Mouse (Mus musculus) left cerebral cortex, postnatal 25 days (tissue): ENCODE measurements around the gene Pou6f1. TPM values are rescaled to one million over a fixed set of nuclear protein-coding genes. Genes with fewer than 3 reads are reported as not detected.
A peak's percentile ranks its signal among the peaks of the same experiment; 100 is the strongest.

Source experiments
- DNase-seq, 2 experiments: peaks; one replicate each; pipeline ENCODE4 v3.0.0; 2022; ENCODE audit warnings: low spot score in 2 of 2, mixed read lengths in 1 of 2
- intact Hi-C: fragments of 180-260 bp; cut with DNase I; formaldehyde crosslinking; loops from one replicate; pipeline ENCODE4 v1.15.1; 2025
- total RNA-seq, 2 experiments: library from RNA; stranded (reverse); gene quantifications; 2 replicates each; pipeline ENCODE4 v1.2.3; 2021

The Pou6f1 gene
- 100 to 1,000 TPM; 132 to 133 TPM for total RNA-seq

DNA sequence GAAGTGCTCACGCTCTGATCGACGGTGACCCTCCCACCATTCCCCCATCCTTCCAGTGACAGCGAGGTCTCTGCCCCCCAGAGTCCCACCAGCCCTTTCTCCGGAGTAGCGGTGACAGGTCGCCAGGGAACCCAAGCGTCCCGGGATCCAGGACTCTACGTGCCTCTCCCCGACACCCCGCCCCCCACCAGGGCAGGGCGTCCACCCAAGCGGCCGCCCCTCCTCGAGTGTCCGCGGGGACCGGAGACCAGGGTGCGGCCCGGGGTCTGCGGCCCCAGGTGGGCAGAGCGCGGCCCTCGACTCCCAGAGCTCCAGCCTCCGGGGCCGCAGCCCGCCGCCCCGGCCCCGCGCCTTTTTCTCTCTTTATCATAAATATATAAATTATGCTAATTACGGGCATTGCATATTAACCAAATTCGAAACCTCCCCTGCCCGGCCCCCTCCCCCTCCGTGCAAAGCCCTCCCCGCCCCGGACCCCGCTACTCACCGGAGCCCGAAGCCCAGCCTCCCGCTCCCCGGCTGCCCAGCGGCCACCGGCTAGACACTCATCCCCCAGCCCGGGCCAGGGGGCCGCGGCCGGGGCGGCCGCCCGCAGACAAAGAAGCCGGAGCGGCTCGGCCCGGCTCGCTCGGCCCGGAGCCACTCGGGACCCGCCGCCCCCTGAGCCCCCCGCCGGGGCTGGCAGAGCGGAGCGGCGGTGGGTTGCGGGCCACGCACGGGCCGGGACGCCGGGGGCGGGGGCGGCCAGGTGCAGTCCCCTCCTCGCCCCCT lies at the start of gene Pou6f1:
Gene Pou6f1, minus strand, starts transcription at position 709 of the 771 bp plus-strand sequence.
- DNase-seq, result peak; percentile 35 to 46
- intact Hi-C loops, result loop anchor here (1.0 to 5.0 kb wide), 3 partner anchors 16 to 107 kb away; partner anchors contain the start of gene Dazap2

DNA sequence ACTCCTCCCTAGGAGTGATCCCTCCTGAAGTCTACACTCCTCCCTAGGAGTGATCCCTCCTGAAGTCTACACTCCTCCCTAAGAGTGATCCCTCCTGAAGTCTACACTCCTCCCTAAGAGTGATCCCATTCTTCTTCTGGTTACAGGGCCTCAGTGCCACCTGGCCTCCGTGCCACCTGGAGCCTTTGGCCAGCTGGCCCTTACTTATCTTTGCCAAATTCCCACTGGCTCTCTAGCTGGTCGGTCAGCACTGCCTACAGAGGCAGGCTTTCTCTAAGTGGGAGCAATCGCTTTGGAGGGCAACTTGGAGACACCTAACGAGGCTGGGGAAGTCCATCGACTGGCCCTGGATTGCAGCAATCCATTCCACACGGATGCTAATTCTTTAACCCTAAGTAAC lies 46.4 kb upstream of the Pou6f1 start:
- intact Hi-C loops, result no loop called here
- no peak for DNase-seq

DNA sequence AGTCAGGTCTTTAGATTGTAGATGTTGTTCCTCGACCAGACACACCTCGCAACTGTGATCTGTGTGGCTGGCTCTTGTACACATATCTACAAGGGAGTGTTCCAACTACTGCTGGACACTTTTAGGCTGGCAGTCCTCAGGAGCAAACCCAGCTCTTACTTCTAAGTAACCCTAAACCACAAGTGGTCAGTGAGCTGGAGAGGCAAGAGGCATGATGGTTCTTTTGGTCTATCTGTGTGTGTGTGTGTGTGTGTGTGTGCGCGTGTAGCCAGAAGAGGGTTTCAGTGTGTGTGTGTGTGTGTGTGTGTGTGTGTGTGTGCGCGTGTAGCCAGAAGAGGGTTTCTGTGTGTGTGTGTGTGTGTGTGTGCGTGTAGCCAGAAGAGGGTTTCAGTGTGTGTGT lies 42.7 kb upstream of the Pou6f1 start:
- intact Hi-C loops, result no loop called here

DNA sequence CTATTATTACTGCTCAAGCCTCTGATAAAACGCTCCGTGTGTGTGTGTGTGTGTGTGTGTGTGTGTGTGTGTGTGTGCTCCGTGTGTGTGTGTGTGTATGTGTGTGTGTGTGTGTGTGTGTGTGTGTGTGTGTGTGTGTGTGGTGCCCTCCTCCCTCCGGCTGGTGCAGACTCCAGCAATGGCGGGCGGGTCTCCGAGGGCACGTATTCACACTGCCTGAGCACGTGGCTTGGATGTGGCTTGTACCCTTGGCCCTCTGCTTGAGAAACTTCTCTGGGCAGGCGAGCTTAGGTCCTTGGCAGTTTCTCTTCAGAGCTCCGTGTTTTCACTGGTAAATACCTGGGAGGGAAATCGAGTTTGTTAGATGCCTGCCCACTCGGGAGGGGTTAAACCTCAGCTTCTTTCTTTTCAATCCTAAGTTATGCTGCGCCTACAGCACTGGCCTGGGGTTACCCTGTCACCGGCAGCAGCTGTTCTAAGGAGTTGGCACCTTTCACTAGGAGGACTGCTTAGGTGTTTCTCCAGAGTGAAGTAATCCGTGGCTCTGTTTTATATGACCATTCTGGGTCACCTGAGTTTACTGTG lies 41.5 kb upstream of the Pou6f1 start:
- no peak for DNase-seq
- intact Hi-C loops, result no loop called here

More for the DNA sequence above, 42.7 kb upstream of the Pou6f1 start:
- DNase-seq, result no peak

DNA sequence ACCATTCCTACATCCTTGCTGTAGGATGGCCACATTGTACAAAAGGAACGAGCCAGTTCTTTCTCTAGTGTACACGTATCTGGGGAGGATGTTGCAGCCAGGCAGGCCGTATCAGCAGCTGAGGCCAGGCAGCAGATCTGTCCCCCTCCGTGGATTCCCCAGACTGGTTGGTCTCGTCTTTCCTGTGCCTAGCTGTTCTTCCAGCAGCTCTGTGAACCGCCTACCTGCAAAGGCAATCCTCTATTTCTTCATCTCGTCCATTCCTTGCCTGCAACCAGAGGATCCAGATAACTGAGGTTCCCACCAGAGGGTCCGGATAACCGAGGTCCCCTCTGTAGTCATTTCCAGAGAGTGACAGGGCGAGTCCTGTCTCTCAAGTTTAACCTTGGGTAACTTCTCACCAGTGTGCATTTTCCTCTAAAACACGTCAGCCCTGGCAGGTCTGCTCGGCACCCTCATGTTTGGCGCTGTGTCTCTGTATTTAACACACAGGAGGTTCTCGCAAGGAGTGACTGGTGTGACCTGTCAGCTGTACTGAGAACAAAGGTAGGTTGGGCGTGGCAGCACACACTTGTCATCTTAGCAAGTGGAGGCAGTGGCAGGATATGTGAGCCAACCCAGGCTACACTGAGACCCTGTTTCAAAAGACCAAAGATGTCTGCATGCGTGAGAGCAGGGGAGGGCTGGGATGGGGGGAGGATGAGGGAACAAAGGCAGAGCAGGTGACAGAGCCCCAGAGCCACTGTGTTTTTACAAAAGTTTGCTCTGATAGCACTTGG lies 40.4 kb upstream of the Pou6f1 start:
- no peak for DNase-seq
- intact Hi-C loops, result loop anchor here (5.0 kb wide), 1 partner anchor 42 kb away; no protein-coding TSS in a partner anchor

DNA sequence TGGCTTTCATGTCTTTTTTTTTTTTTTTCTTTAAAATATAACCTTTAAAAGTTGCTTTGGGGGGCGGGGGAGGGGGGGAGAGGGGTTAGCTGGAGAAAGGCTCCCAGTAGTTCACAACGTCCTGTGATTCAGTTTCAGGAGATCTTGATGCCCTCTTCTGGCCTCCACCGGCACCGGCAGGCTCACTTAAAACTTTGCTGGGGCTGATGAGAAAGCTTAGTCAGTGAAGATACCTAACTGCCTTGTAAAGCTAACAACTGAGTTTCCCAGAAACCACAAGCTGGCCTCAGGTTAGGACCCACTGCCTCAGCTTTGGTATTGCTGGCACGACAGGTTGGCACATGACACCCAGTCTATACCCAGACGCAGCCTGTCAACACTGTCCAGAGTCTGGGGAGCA lies 37.9 kb upstream of the Pou6f1 start:
- intact Hi-C loops, result loop anchor here (5.0 kb wide), 1 partner anchor 45 kb away; no protein-coding TSS in a partner anchor
- DNase-seq, result no peak

DNA sequence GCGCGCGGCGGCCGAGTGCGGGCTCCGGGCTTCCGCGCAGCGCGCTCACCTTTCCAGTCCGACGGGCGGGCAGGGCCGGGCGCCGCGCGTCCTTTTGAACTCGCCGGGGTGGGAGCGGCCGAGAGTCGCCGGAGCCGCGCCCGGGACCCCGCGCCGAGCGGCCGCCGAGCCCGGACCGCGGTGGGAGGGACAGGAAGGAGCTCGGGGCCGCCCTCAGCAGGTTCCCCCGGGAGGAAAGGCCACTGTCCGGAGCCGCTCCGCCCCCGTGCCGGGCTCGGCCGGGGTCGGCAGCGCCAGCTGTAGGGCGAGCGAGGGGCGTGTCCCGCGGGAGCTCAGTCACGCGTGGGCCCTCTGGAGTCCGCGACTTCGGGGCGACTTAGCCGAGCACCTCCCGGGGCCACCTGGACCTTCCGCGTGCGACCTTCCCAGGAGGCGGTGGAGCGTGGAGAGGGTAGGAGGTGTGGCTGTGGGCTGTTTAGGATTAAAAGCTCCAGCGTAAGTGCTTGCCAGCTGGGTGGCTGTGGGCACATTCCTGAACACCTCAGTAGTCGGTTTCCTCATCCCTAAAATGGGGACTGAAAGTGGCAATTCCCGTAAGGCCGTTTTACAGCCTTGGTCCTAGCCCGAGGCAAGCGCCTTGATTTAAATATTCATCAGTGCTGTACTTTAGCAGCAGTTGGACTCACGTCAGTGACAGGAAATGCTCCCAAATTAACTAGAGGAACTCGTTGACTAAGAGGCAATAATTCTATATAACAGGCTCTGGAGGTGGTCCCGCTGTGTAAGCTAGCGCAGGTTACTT lies 37.1 kb upstream of the Pou6f1 start, which contains the start of gene Smagp:
Gene Smagp, minus strand, starts transcription at position 241 of the 802 bp plus-strand sequence.
- DNase-seq, result no peak
- intact Hi-C loops, result loop anchor here (5.0 kb wide), 1 partner anchor 45 kb away; no protein-coding TSS in a partner anchor

DNA sequence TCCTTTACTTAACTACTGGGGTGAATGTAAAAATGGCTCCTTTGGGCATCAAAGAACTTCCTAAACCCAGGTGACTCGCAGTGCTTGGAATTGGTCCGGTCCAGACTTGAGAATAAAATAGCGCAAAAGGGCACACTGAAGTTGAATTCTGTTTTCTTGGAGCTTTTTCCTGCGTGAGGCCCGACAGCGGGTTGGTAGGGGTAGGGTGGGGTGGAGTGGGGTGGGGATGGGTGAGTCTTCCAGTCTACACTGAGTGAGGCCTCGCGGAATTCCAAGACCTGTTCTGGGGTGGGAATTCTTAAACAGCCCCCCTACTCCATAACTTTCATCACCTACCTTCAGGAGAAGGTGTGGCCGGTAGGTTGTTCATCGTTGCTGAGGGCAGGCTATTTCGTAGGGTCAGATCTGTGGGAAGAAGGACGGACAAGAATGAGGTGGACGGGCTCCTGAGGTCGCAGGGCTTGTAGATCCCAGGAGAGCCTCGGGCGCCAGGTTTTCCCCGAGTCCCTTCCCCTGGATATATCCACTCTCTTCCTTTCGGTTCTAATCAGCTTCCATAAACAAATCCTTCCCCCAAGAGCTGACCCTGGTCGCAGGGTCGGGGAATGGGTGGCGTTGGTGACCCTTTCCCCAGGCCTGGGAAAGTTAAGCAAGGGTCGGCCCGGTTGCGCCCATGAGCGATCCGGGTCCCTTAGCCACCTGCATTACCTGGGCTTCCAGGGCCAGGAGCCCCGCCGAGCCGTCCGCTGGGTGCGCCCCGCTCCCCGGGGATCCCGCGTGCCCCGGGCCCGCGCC lies 36.3 kb upstream of the Pou6f1 start:
- DNase-seq, result no peak
- intact Hi-C loops, result loop anchor here (5.0 kb wide), 1 partner anchor 46 kb away; no protein-coding TSS in a partner anchor

DNA sequence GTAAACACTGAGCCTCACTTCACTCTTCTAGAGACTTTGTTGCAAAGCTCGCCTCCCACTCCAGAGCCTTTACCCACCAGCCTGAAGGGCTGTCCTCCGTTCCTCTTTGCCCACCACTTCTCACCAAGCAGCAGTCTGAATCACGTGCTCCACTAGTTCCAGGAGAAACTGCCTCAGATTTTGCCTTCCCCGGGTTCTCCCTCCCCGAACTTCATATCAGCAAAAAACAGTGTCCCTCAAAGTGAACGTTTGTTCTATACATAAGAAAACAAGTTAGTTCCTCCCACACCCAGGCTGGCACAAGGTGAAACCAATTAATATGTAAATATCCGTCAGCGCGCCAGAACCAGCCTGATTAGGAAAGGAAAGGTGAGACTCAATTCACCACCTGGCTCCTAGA lies 35.5 kb upstream of the Pou6f1 start:
- intact Hi-C loops, result loop anchor here (5.0 kb wide), 1 partner anchor 47 kb away; no protein-coding TSS in a partner anchor
- no peak for DNase-seq

DNA sequence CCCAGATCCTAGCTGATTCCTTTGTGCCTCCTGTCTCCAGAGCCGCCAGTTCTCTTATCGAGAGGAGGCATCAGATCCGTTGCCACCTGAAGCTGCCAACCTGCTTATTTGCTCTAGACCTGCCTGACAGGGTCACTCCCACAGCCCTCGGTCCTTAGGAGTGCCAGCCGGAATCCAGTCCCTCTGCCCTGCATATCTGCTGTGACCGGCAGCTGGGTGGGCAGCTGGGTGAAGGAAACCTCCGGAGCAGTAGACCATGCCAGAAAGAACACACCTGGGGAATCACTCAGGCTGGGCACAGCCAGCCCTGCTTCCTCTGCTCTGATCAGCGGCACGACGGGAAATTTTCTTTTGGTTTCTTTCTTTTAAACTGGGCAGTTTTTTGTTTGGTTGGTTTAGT lies 33.6 kb upstream of the Pou6f1 start:
- no peak for DNase-seq
- intact Hi-C loops, result no loop called here

DNA sequence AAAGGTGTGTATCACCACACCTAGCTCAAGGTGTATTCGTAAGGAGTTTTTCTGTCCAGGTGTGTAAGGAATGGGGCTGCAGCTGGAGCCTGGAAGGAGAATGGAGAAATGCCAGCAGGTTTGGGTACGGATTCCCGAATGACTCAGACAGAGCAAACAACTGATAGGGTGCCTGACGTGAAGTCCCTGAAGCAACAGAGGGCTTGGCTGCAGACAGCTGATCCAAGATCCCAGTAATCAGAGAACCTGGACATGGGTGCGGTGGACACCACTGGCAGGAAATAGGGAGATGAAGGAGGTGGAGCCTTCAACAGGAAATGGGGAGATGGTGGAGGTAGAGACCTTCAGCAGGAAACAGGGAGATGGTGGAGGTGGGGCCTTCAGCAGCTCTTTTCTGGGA lies 32.5 kb upstream of the Pou6f1 start:
- no peak for DNase-seq
- intact Hi-C loops, result no loop called here

DNA sequence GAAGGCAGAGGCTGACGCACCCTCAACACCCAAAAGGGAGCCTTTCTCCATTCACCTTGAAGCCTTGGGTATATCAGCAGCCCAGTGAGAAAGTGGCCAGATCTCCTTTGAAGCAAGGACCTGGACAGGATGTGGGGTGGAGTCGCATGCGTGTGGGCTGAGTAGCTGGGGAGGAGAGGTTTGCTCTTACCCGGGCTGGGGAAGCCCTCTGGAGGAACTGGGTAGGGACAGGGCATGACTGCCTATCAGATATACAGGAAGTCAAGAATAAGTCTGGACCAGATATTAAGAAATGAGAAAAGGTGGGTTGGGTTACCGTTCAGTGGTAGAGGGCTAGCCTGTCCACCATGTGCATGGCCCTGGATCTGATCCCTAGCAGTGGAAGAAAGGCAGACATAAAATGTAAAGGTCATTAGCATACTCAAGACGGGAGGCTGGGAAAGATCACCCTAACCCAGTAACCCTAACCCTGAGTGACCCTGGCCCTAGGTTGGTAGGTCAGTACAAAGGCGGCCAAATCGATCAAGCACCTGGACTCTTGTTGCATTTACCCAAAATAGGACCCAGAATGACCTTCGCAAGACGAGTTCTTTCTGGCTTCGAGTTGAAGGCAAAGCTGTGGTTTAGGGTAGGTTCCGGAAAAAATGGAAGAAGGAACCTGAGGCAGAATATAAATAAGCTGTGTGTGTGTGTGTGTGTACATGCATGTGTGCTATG lies 31.8 kb upstream of the Pou6f1 start:
- intact Hi-C loops, result no loop called here
- no peak for DNase-seq

DNA sequence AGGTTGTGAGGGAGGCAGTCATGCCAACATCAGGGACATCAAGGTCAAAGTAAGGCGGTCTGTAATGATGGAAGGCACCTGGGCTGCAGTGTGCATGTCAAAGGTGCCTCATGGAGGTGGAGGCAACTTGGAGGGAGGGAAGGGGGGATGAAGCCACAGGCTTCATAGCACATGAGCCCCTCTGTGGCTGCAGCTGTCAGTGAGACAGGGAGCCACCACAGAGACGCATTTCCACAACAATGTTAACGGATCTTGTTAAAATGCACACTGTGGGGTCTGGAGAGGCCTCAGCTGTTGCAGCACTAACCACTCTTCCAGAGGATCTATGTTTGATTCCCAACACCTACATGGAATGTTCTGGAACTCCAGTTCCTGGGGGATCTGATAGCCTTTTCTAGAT lies 30.3 kb upstream of the Pou6f1 start:
- no peak for DNase-seq
- intact Hi-C loops, result no loop called here

DNA sequence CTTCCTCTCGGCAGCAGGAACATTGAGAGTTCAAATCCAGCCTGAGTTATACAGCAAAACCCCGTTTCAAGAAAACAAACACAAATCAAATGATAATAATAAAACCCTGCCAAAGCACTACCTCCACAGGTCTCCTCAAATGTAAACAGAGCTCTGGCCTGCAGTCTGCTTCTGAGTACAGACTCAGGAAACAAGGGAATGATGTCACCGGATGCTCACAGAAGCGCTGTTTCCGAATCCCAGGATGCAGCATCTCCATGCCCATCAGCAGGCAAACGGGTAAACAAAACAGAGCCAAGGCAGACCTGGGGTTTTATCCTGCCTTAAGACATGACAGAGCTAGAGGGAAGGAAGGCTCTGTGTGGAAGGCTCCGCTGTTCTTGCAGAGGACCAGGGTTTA lies 29.0 kb upstream of the Pou6f1 start:
- intact Hi-C loops, result no loop called here
- DNase-seq, result no peak

DNA sequence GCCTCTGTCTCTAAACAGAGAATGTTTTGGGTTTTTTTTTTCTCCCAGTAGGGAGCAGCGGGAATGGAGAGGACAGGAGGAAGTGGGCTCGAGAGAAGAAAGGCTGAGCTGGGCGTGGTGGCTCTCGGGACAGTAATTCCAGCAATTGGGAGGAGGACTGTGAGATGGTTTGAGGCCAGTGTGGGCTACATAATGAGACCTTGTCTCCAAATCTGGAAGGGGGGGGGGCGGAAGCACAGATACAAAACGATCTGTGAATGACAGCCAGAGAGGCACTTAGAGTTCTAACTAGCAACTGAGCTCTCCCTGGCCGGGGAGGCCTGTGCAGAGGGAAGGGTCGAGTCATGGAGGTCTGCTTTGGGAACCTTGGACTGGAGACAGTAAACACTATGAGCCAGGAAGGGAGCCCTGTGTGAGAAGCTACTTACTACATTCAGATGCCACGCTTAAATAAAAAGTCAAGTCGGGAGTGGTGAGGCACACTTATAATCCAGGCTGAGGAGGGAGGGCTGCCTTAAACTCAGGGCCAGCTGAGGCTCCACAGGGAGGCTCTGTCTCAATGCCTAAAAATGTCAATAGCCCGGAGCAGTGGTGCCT lies 28.1 kb upstream of the Pou6f1 start:
- DNase-seq, result no peak
- intact Hi-C loops, result no loop called here

DNA sequence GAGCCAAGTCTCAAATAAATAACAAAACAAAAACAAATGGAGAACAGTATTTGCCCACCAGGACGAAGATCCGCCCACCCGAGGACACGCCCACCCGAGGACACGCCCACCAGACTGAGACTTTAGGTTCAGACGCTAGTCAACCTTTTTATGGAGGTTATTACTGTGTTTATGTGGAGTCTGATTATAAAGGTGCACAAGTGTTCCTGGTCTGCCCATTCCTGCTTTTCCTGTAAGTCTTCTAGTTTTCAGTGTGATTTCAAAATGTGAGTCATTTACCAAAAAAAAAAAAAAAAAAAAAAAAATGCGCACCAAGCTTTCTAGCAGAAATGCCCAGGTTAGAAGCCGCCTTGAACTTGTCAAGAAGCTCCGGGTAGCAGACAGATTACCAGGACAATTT lies 27.5 kb upstream of the Pou6f1 start:
- intact Hi-C loops, result no loop called here
- no peak for DNase-seq

DNA sequence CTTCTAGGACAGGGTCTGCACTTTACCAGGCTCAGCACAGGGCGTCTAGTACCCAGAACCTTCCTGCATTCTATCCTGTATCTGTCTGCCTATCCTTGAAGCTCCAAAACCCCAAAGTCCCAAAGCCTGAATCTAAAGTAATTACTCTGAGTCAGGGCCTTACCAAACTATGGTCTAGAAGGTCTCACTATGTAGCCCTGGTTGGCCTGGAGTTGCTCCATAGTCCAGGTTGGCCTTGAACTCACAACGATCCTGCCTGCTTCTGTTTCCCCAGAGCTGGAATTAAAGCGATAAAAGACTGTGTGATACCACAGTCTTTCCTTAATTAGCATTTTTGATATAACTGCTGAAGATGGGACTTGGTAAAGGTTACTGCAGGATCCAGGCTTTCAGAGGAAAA lies 24.7 kb upstream of the Pou6f1 start:
- intact Hi-C loops, result no loop called here
- no peak for DNase-seq

DNA sequence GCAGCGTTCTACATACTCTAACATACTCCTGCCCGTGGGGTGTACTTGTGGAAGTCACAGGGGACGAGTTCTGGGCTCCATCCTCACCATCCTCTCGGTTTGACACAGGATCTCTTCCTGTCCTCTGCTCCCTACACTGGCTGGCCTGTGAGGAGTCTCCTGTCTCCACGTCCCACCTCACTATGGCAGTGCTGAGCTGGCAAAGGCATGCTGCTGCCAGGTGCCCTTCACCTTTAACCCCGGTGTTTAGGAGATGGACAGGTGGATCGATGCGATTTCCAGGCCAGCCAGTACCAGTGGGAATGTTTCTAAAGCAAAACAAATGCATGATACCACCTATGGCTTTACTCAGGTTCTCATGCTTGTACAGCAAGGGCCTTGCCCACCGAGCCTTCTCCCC lies 24.0 kb upstream of the Pou6f1 start:
- DNase-seq, result no peak
- intact Hi-C loops, result no loop called here
